Mouse (Mus musculus) hindbrain, embryonic 14.5 days (tissue): Measurements from ENCODE around the gene Engase. TPM values are rescaled to one million over a fixed set of nuclear protein-coding genes. Genes with fewer than 3 reads are reported as not detected.

Experiments
- ATAC-seq: fragments of 200-750 bp; cut with Nextera tagmentation; 2 replicates; pipeline ENCODE4 v1.8.0; 2017; ENCODE audit warnings: moderate number of reproducible peaks, mild to moderate bottlenecking, moderate TSS enrichment, moderate library complexity; ENCODE audit not compliant: low FRiP score
- DNase-seq: peaks from one replicate; pipeline ENCODE4 v3.0.0-alpha.2; 2015; ENCODE audit warnings: low spot score
- H3K27ac ChIP-seq: fragments of 300-500 bp; sonication (generic); 2 replicates; pipeline ENCODE4 v1.5.1; 2014; ENCODE audit warnings: mild to moderate bottlenecking, moderate library complexity
- H3K27me3 ChIP-seq: fragments of 300-500 bp; sonication (generic); 2 replicates; pipeline ENCODE4 v1.6.1; 2014; ENCODE audit warnings: mild to moderate bottlenecking, low read length, mixed read lengths; ENCODE audit not compliant: control insufficient read depth, insufficient read depth
- H3K36me3 ChIP-seq: fragments of 300-500 bp; sonication (generic); replicated peaks from 2 replicates; pipeline ENCODE4 v1.6.1; 2014; ENCODE audit not compliant: control insufficient read depth, insufficient read depth
- H3K4me1 ChIP-seq: fragments of 300-500 bp; sonication (generic); replicated peaks from 2 replicates; pipeline ENCODE4 v1.6.1; 2014; ENCODE audit warnings: antibody characterized with exemption, low read length, mixed read lengths; ENCODE audit not compliant: control insufficient read depth, insufficient read depth
- H3K4me2 ChIP-seq: fragments of 300-500 bp; sonication (generic); replicated peaks from 2 replicates; pipeline ENCODE4 v1.6.1; 2014; ENCODE audit warnings: mild to moderate bottlenecking, moderate library complexity
- H3K4me3 ChIP-seq: fragments of 300-500 bp; sonication (generic); replicated peaks from 2 replicates; pipeline ENCODE4 v1.5.1; 2014; ENCODE audit warnings: mild to moderate bottlenecking, low read length
- H3K9ac ChIP-seq: fragments of 300-500 bp; sonication (generic); 2 replicates; pipeline ENCODE4 v1.6.1; 2014
- H3K9me3 ChIP-seq: fragments of 300-500 bp; sonication (generic); 2 replicates; pipeline ENCODE4 v1.6.1; 2016; ENCODE audit warnings: low read length; ENCODE audit not compliant: control insufficient read depth
- WGBS: fragments of 180-500 bp; shearing (Covaris S2); extraction: QIAGEN DNeasy Blood & Tissue Kit; methylation state at CpG from one replicate; pipeline ENCODE4 v1.1.7; 2014; 5-methylcytosine and 5-hydroxymethylcytosine counted together
- polyA plus RNA-seq: library from polyadenylated mRNA; unstranded; fragments of >200 nt; fragmentation: Nextera tagmentation; extraction: Ambion mirVana; gene quantifications from 2 replicates; pipeline ENCODE4 v1.2.1, GENCODE M21; 2014

Engase gene
- polyA plus RNA-seq, 1 experiment from 2014 or later: 5.0 TPM

DNA sequence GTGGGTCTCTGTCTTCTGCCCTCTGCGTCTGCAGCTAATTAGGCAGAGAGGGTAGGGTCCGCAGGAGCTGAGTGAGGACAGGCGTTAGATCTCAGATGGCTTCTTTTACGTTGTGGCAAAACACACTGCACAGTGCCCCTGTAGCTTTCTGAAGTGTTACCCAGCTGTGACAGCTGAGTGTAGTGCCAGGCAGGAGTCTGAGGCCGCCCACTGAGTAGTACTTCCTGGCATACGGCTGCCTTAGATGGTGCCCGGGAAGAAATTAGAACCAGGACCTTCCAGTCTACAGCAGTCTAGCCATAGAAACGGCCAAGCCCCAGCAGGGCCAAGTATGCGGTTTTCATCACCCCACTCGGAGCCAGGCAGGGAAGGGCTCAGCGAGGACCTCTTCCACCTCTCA, 8.7 kb downstream of the Engase start:
- Histone ChIP-seq H3K9me3 (no peaks in the 10 kb centered on the region), H3K9ac (no peak overlapping the region), H3K27me3 (no peaks in the 10 kb centered on the region), H3K4me3 (no peak overlapping the region), H3K27ac (no peak overlapping the region), H3K4me2 (no peak overlapping the region), H3K36me3 (0 out of 2 replicates have a peak, but pooled peaks cover 7% of the 10 kb centered on the region), H3K4me1 (peaks cover 26% of the 10 kb centered on the region)
- 76% methylated on average over 11 of the region's 11 CpGs for WGBS
- ATAC-seq: no peak
- no peak for DNase-seq

DNA sequence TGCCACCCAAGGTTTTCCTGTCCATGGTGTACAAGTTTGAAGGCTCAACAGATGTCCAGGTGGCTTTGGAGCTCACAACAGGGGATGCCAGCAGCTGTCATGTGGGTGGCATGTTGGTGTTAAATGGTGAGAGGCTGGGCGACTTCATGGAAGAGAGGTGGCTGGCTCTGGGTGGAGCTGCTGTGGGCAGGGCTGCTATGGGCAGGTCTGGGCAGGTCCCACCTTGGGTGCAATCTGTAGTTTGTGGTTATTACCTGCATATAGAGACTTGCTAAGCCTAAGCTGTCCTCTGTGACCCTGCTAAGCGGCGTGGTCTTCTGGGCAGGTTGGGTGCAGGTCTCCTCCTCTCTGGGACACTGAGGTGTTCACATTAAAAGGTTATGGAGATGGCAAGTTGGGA, 9.2 kb downstream of the Engase start:
- H3K27me3 ChIP-seq: no peaks in the 10 kb centered on the region
- no peak overlapping the region for H3K4me2 ChIP-seq
- no peak for ATAC-seq
- no peak overlapping the region for H3K9ac ChIP-seq
- no peak for DNase-seq
- H3K9me3 ChIP-seq: no peaks in the 10 kb centered on the region
- 92% methylated on average over 3 of the region's 3 CpGs for WGBS
- H3K4me1 ChIP-seq: peaks cover 31% of the 10 kb centered on the region
- no peak overlapping the region for H3K27ac ChIP-seq
- H3K4me3 ChIP-seq: no peak overlapping the region
- H3K36me3 ChIP-seq: peaks cover 7% of the 10 kb centered on the region; the same call in 1 of the 2 replicates

DNA sequence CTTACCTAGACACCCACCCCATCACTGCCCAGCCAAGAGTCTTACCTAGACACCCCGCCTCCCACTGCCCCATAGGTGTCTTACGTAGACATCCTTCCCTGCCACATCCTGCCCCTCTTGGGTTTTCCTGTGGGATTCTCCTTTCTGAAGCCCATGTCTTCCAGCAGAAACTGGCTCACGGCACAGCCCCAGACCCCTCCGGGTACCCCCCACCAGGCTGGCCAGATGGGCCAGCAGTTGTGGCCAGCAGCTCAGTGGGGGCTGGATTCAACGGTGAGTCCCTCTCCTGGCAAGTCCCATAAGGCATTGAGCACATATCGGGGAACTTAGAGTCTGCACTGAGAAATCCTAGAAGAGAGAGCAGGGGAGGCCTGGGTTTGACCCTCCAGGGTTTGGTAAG, 9.7 kb downstream of the Engase start:
- WGBS: 87% methylated on average over 6 of the region's 6 CpGs
- no peak overlapping the region for H3K9ac ChIP-seq
- no peaks in the 10 kb centered on the region for H3K9me3 ChIP-seq
- no peak for ATAC-seq
- peaks cover 32% of the 10 kb centered on the region for H3K4me1 ChIP-seq
- H3K27ac ChIP-seq: no peak overlapping the region
- no peak overlapping the region for H3K4me3 ChIP-seq
- peaks cover 7% of the 10 kb centered on the region; the same call in 1 of the 2 replicates for H3K36me3 ChIP-seq
- H3K27me3 ChIP-seq: no peaks in the 10 kb centered on the region
- no peak overlapping the region for H3K4me2 ChIP-seq
- no peak for DNase-seq

DNA sequence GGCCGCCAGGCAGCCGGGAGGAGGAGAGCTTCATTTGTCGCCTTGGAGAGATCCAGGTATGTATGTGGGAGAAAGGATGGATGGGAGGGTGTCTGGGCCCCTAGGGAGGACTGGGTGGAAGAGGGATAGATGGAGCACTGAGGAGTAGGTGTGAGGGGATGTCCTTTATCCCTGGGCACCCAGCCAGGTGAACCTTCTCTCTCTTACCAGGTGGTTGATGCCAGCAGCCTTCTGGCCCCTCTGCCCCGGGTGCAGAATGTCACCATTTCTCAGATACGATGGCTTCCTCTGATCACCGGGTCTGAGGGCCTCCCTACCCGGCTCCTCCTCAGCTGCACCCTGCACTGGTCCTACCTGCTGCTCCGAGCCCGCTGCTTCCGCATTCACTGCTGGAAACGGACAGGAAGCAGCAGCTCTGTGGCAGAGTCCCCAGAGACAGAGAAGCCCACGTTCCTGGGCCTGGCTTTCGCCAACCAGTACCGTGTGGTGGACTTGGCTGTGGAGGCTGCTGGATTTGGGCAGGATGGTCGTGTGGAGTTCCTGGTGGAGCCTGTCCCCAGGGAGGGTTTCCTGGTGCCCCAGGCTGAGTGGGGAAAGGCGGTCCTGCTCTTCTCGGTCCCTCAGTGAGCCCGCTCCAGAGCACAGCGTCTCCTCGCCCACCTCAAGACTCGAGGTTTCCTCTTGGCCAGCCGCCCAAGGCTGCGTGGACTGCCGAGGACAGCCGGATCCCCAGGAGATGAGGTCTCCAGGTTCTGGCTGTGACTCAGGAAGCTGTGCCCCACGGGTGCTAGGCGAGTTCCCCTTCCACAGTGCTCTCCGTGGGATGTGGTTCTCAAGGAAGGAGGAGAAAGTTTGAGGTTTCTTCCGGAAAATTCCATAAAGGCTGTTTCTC, 10.5 kb downstream of the Engase start:
- H3K4me3 ChIP-seq: no peak overlapping the region
- DNase-seq (no peak), ATAC-seq (no peak)
- H3K9ac ChIP-seq: no peak overlapping the region
- H3K27ac ChIP-seq: no peak overlapping the region
- H3K36me3 ChIP-seq: peaks cover 7% of the 10 kb centered on the region; the same call in 1 of the 2 replicates
- peaks cover 32% of the 10 kb centered on the region for H3K4me1 ChIP-seq
- H3K27me3 ChIP-seq: no peaks in the 10 kb centered on the region
- no peak overlapping the region for H3K4me2 ChIP-seq
- H3K9me3 ChIP-seq: no peaks in the 10 kb centered on the region
- WGBS: 83% methylated on average over 29 of the region's 29 CpGs

DNA sequence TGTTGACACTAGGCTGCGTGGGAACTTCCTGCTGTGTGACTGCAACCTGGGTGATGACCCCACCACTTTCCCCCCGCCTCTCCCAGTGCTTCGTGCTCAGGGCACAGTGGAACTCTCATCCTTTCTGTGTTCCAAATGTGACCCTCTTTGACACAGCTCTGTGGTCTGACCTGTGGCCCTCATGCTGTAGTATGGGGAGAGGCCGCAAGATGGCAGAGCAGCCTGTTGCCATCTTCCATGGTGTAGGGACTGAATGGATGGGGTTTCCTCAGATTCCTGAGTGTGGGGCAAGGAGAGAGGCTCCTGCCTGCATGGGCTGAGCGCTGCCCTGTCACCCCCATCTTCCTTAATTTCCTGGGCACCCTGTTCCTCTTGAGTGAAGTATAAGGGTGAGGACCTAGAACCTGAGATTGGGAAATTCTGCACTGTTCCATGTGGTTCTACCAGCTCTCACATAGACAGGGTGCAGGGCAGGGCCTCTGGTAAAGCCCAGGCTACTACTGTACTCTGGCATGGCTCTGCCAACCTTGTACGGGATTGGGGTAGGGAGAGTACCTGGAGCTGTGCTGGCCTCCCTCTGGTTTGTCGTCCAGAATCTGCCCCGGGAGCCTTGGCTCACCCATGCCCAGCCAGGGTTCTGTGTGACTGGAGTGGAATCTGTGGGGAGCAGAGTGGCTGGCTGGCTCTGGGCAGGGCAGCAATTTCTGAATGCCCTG, 11.7 kb downstream of the Engase start:
- peak; percentile 24; the same call in 1 of the 2 replicates for ATAC-seq
- H3K4me1 ChIP-seq: peaks cover 32% of the 10 kb centered on the region
- H3K9me3 ChIP-seq: no peaks in the 10 kb centered on the region
- no peak overlapping the region for H3K4me3 ChIP-seq
- H3K4me2 ChIP-seq: no peak overlapping the region; the same call in 1 of the 2 replicates
- no peak overlapping the region for H3K9ac ChIP-seq
- H3K27ac ChIP-seq: peak overlapping the region; percentile 52; the same call in 1 of the 2 replicates
- H3K27me3 ChIP-seq: no peaks in the 10 kb centered on the region
- no peak for DNase-seq
- 67% methylated on average over 8 of the region's 8 CpGs for WGBS
- H3K36me3 ChIP-seq: peaks cover 7% of the 10 kb centered on the region; the same call in 1 of the 2 replicates

DNA sequence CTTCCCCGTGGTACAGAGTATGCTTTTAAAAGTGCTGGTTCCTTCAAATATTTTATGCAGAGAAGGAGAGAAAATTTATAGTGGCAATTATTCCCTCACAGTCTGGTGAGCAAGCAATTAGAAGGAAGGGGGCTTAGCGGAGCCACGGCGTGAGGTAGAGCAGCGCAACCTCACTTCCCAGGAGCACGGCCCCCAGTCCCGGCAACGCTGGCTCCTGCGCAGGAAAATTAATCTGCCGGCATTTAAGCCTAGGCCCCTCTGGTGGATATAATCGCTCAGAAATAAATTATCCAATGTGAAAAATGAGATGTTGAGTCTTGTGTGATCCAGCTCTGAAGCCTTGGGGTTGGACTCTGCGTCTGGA, 12.3 kb downstream of the Engase start:
- DNase-seq: peak; percentile 55
- peaks cover 32% of the 10 kb centered on the region for H3K4me1 ChIP-seq
- H3K9ac ChIP-seq: no peak overlapping the region
- H3K36me3 ChIP-seq: peaks cover 7% of the 10 kb centered on the region; the same call in 1 of the 2 replicates
- no peak overlapping the region; the same call in 1 of the 2 replicates for H3K4me2 ChIP-seq
- peak; percentile 38; the same call in 1 of the 2 replicates for ATAC-seq
- no peak overlapping the region for H3K4me3 ChIP-seq
- WGBS: 51% methylated on average over 12 of the region's 12 CpGs
- peak overlapping the region; percentile 52 for H3K27ac ChIP-seq
- no peaks in the 10 kb centered on the region for H3K27me3 ChIP-seq
- no peaks in the 10 kb centered on the region for H3K9me3 ChIP-seq

DNA sequence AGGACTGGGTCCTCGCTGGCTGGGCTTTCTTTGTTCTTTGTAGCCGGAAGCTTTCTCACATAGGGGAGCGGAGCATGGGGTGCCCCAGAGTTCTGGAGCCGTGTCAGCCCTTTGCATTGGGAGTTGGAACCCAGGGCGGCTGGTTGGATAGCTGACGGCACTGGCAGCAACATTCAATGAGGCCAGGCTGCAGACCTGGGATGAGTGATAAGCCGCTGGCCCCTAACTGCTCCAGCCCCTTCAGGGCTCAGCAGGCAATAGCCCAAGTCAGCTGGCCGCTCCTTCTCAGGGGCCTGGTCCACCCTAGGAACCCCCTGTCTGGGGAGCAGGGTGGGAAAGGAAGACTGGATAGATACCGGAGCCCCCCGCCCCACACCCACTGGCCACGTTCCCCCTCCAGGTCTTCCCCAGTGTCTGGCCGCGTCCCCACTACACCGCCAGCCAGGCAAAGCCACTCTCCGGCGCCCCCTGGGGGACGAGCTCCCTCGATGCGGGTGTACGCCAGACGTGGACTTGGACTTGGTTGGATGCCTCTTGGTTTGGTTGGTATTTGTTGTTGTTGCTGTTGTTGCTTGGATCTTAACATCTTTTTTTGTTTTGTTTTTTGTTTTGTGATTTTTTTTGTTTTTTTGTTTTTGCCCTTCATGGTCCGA, 14.1 kb downstream of the Engase start:
- Histone ChIP-seq H3K27me3 (no peaks in the 10 kb centered on the region), H3K36me3 (peaks cover 7% of the 10 kb centered on the region; the same call in 1 of the 2 replicates), H3K9me3 (no peaks in the 10 kb centered on the region), H3K4me1 (peaks cover 32% of the 10 kb centered on the region), H3K4me3 (no peak overlapping the region), H3K9ac (peak overlapping the region; percentile 16), H3K4me2 (no peak overlapping the region), H3K27ac (0 out of 2 replicates have a peak overlapping the region, but pooled peaks have one; percentile 14)
- 21% methylated on average over 21 of the region's 22 CpGs for WGBS
- ATAC-seq (no peak), DNase-seq (peak; percentile 70)

DNA sequence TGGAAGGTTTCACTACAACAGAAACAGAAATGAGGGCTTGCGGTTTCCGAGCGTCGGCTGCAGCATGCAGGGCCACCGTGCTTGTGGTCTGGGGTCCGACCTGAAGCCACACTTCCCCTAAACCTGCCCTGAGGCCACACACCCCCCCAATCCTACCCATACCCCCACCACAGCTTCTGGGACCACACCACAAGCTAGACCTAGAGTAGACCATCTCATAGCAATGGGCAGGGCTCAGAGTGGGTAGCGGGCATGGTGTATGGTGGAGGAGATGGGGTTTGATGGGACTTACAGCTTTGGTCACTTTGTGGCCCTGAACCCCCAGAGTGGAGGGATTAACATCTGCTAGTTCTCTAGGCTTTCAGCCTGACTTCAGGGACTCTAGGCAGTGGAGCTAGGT, 14.6 kb downstream of the Engase start:
- 91% methylated on average over 7 of the region's 7 CpGs for WGBS
- H3K9ac ChIP-seq: no peak overlapping the region
- H3K27me3 ChIP-seq: no peaks in the 10 kb centered on the region
- H3K9me3 ChIP-seq: no peaks in the 10 kb centered on the region
- peaks cover 7% of the 10 kb centered on the region; the same call in 1 of the 2 replicates for H3K36me3 ChIP-seq
- no peak for DNase-seq
- no peak for ATAC-seq
- H3K27ac ChIP-seq: no peak overlapping the region
- H3K4me3 ChIP-seq: no peak overlapping the region
- H3K4me1 ChIP-seq: peaks cover 32% of the 10 kb centered on the region
- no peak overlapping the region for H3K4me2 ChIP-seq

DNA sequence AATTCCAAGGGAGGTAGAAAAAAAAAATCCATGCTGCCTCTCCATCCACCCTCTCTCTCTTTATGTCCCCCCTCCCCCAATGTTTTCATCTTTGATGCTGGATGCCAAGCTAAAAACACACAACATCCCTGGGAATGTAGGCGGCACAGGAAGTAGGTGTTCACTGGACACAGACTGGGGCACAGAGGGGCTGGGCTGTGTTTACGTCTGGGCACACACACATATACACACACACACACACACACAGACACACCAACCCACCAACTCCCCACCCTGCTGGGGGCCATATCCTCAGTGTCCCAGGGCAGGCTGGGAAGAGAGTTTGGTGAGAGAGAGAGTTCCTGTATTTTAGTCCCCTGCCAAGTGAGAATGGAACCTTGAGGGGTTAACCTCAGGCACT, 16.8 kb downstream of the Engase start:
- Histone ChIP-seq H3K27ac (peak overlapping the region; percentile 58; the same call in 1 of the 2 replicates), H3K9ac (no peak overlapping the region), H3K4me2 (no peak overlapping the region), H3K4me3 (no peak overlapping the region), H3K36me3 (no peaks in the 10 kb centered on the region; the same call in 1 of the 2 replicates), H3K4me1 (peaks cover 25% of the 10 kb centered on the region), H3K27me3 (no peaks in the 10 kb centered on the region), H3K9me3 (no peaks in the 10 kb centered on the region)
- 81% methylated on average over 2 of the region's 2 CpGs for WGBS
- no peak for DNase-seq
- ATAC-seq: no peak
